Mouse (Mus musculus): ENCODE data around the gene Hmga1.

DNA sequence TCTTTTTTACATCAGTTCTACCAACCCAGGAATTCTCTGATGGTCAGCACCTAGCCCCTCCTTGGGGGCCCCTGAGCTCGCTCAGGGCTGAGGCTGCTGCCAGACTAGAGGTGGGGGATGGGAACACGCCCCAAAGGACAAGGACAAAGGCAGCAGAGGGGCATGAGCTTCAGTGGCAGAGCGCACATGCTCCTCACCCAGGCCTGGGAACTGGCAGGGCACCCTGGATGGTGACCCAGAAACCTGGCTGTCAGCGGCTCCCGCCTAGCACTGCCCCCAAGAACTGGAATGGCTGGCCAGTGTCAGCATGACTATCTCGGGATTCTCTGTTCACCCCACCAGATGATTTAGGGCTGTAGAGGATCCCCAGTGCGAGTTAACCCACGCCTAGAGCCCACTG, 7.1 kb upstream of the Hmga1 start:
- TF ChIP-seq CTCF (IDR thresholded peaks at IDR 0.05; ENCODE audit: low read depth, low read length): no peak
- TF ChIP-seq TAL1 (conservative IDR thresholded peaks at IDR 0.05; ENCODE audit: low read depth, low read length): no peak
